Mouse (Mus musculus) forebrain, embryonic 11.5 days (tissue): ENCODE measurements at regions not wholly inside any gene's neighbourhood (a gene's known extent, or its start where the extent isn't known, plus 50 kb on each side); places are given as distances from the start of the nearest gene placed in this dataset.

Experiments used
- ATAC-seq: fragments of 200-750 bp; cut with Nextera tagmentation; replicated peaks from 2 replicates; pipeline ENCODE4 v1.8.0; 2017; ENCODE audit warnings: moderate TSS enrichment; ENCODE audit not compliant: low FRiP score
- DNase-seq: peaks from one replicate; pipeline ENCODE4 v3.0.0-alpha.2; 2017; ENCODE audit warnings: low spot score
- H3K27ac ChIP-seq: fragments of 300-500 bp; sonication (generic); 2 replicates; pipeline ENCODE4 v1.5.1; 2014; ENCODE audit warnings: low read depth, low read length
- H3K27me3 ChIP-seq: fragments of 300-500 bp; sonication (generic); 2 replicates; pipeline ENCODE4 v1.6.1; 2014; ENCODE audit warnings: mild to moderate bottlenecking, low read length, mixed read lengths; ENCODE audit not compliant: control insufficient read depth, insufficient read depth
- H3K36me3 ChIP-seq: fragments of 300-500 bp; sonication (generic); 2 replicates; pipeline ENCODE4 v1.6.1; 2014; ENCODE audit warnings: mild to moderate bottlenecking, low read length, moderate library complexity, mixed read lengths; ENCODE audit not compliant: control insufficient read depth, insufficient read depth
- H3K4me1 ChIP-seq: fragments of 300-500 bp; sonication (generic); replicated peaks from 2 replicates; pipeline ENCODE4 v1.6.1; 2014; ENCODE audit warnings: low read length, mixed read lengths; ENCODE audit not compliant: control insufficient read depth, insufficient read depth
- H3K4me2 ChIP-seq: fragments of 300-500 bp; sonication (generic); 2 replicates; pipeline ENCODE4 v1.6.1; 2014; ENCODE audit warnings: low read depth, mild to moderate bottlenecking, low read length, moderate library complexity, mixed read lengths; ENCODE audit not compliant: severe bottlenecking
- H3K4me3 ChIP-seq: fragments of 300-500 bp; sonication (generic); 2 replicates; pipeline ENCODE4 v1.5.1; 2014; ENCODE audit warnings: low read depth, low read length
- H3K9ac ChIP-seq: fragments of 300-500 bp; sonication (generic); 2 replicates; pipeline ENCODE4 v1.6.1; 2014; ENCODE audit warnings: low read length
- H3K9me3 ChIP-seq: fragments of 300-500 bp; sonication (generic); 2 replicates; pipeline ENCODE4 v1.6.1; 2016; ENCODE audit warnings: low read length, mixed read lengths; ENCODE audit not compliant: control insufficient read depth
- WGBS: fragments of 180-500 bp; shearing (Covaris S2); extraction: QIAGEN DNeasy Blood & Tissue Kit; methylation state at CpG from one replicate; pipeline ENCODE4 v1.1.7; 2014; 5-methylcytosine and 5-hydroxymethylcytosine counted together

- Histone ChIP-seq H3K27me3 (no peaks in the 10 kb centered on the region), H3K36me3 (no peaks in the 10 kb centered on the region), H3K9ac (no peak overlapping the region), H3K9me3 (no peaks in the 10 kb centered on the region), H3K4me2 (no peak overlapping the region), H3K4me3 (no peak overlapping the region), H3K4me1 (no peaks in the 10 kb centered on the region), H3K27ac (no peak overlapping the region)
- DNase-seq (no peak), ATAC-seq (no peak)
- 85% methylated on average over 4 of the region's 4 CpGs for WGBS
These were observed 345.2 kb upstream of the Trib2 start for GRCm38 (mm10) chr12:16161947-16162346.

GRCm38 (mm10) chr12:16157896-16158295 lies 341.2 kb upstream of the Trib2 start:
- Histone ChIP-seq H3K4me1 (no peaks in the 10 kb centered on the region), H3K4me3 (no peak overlapping the region), H3K4me2 (no peak overlapping the region), H3K36me3 (no peaks in the 10 kb centered on the region), H3K9ac (no peak overlapping the region), H3K9me3 (no peaks in the 10 kb centered on the region), H3K27ac (no peak overlapping the region), H3K27me3 (no peaks in the 10 kb centered on the region)
- no peak for ATAC-seq
- DNase-seq, result no peak
- WGBS, result 86% methylated on average over 7 of the region's 7 CpGs

GRCm38 (mm10) chr12:16155791-16156558 lies 339.3 kb upstream of the Trib2 start:
- Histone ChIP-seq H3K4me1 (no peaks in the 10 kb centered on the region), H3K4me3 (no peak overlapping the region), H3K36me3 (no peaks in the 10 kb centered on the region), H3K4me2 (no peak overlapping the region), H3K9me3 (no peaks in the 10 kb centered on the region), H3K27me3 (no peaks in the 10 kb centered on the region), H3K9ac (no peak overlapping the region), H3K27ac (no peak overlapping the region)
- DNase-seq (no peak), ATAC-seq (no peak)
- 13% methylated on average over 2 of the region's 2 CpGs for WGBS

GRCm38 (mm10) chr12:16154256-16154655 lies 337.5 kb upstream of the Trib2 start:
- H3K9me3 ChIP-seq, result no peaks in the 10 kb centered on the region
- 94% methylated on average over 1 of the region's 1 CpGs for WGBS
- H3K36me3 ChIP-seq, result no peaks in the 10 kb centered on the region
- H3K4me3 ChIP-seq, result no peak overlapping the region
- H3K4me2 ChIP-seq, result no peak overlapping the region
- ATAC-seq (no peak), DNase-seq (no peak)
- no peak overlapping the region for H3K9ac ChIP-seq
- H3K27ac ChIP-seq, result no peak overlapping the region
- H3K27me3 ChIP-seq, result no peaks in the 10 kb centered on the region
- H3K4me1 ChIP-seq, result no peaks in the 10 kb centered on the region

GRCm38 (mm10) chr12:16152108-16152507 lies 335.4 kb upstream of the Trib2 start:
- no peak overlapping the region for H3K4me3 ChIP-seq
- ATAC-seq (no peak), DNase-seq (no peak)
- no peak overlapping the region for H3K9ac ChIP-seq
- no peaks in the 10 kb centered on the region for H3K4me1 ChIP-seq
- WGBS, result 90% methylated on average over 11 of the region's 11 CpGs
- H3K27ac ChIP-seq, result no peak overlapping the region
- no peaks in the 10 kb centered on the region for H3K36me3 ChIP-seq
- no peaks in the 10 kb centered on the region for H3K9me3 ChIP-seq
- no peak overlapping the region for H3K4me2 ChIP-seq
- no peaks in the 10 kb centered on the region for H3K27me3 ChIP-seq

GRCm38 (mm10) chr12:16151170-16151702 lies 334.5 kb upstream of the Trib2 start:
- Histone ChIP-seq H3K9me3 (no peaks in the 10 kb centered on the region), H3K36me3 (no peaks in the 10 kb centered on the region), H3K9ac (no peak overlapping the region), H3K27me3 (no peaks in the 10 kb centered on the region), H3K27ac (no peak overlapping the region), H3K4me1 (no peaks in the 10 kb centered on the region), H3K4me3 (no peak overlapping the region), H3K4me2 (no peak overlapping the region)
- no peak for ATAC-seq
- DNase-seq, result no peak
- WGBS, result 79% methylated on average over 5 of the region's 5 CpGs

- H3K36me3 ChIP-seq, result no peaks in the 10 kb centered on the region
- H3K27me3 ChIP-seq, result no peaks in the 10 kb centered on the region
- ATAC-seq (no peak), DNase-seq (no peak)
- H3K27ac ChIP-seq, result no peak overlapping the region
- H3K4me3 ChIP-seq, result no peak overlapping the region
- WGBS, result 77% methylated on average over 2 of the region's 2 CpGs
- H3K4me1 ChIP-seq, result no peaks in the 10 kb centered on the region
- H3K9ac ChIP-seq, result no peak overlapping the region
- no peaks in the 10 kb centered on the region for H3K9me3 ChIP-seq
- H3K4me2 ChIP-seq, result no peak overlapping the region
These were observed 330.2 kb upstream of the Trib2 start for GRCm38 (mm10) chr12:16146919-16147318.

GRCm38 (mm10) chr12:16145621-16146020 lies 328.9 kb upstream of the Trib2 start:
- Histone ChIP-seq H3K27ac (no peak overlapping the region), H3K4me3 (no peak overlapping the region), H3K4me2 (no peak overlapping the region), H3K36me3 (no peaks in the 10 kb centered on the region), H3K9me3 (no peaks in the 10 kb centered on the region), H3K4me1 (no peaks in the 10 kb centered on the region), H3K9ac (no peak overlapping the region), H3K27me3 (no peaks in the 10 kb centered on the region)
- WGBS, result 87% methylated on average over 7 of the region's 7 CpGs
- DNase-seq (no peak), ATAC-seq (no peak)

- H3K4me3 ChIP-seq, result no peak overlapping the region
- WGBS, result 82% methylated on average over 4 of the region's 4 CpGs
These were observed 324.5 kb upstream of the Trib2 start for GRCm38 (mm10) chr12:16141193-16141592.

More at GRCm38 (mm10) chr12:16141193-16141592, 324.5 kb upstream of the Trib2 start:
- DNase-seq (no peak), ATAC-seq (no peak)
- H3K27me3 ChIP-seq, result no peaks in the 10 kb centered on the region
- H3K9ac ChIP-seq, result no peak overlapping the region
- no peak overlapping the region for H3K27ac ChIP-seq
- H3K36me3 ChIP-seq, result no peaks in the 10 kb centered on the region
- H3K4me2 ChIP-seq, result no peak overlapping the region
- H3K9me3 ChIP-seq, result no peaks in the 10 kb centered on the region
- no peaks in the 10 kb centered on the region for H3K4me1 ChIP-seq
